9 mouse cellular contexts compared by ENCODE assay signal in genomic region chr9:77381565-77381964, GRCm38 (mm10). TPM values are rescaled to one million over a fixed set of nuclear protein-coding genes. Genes with fewer than 3 reads are reported as not detected.
DNase-seq lines count a peak whose midpoint lies in the region; ATAC-seq and TF ChIP-seq lines count a peak whose summit lies in the region.
"Had no signal": no experiment of that assay in that cellular context is flagged by ENCODE, and none has a peak within 500 bp of the region (broad histone marks: within the 10 kb centered on the region; RNA-seq: fewer than 3 reads in every experiment).

No protein-coding gene starts in this region.

- H3K27me3 ChIP-seq in thymus, adult 2 months (ENCODE audit: control insufficient read depth, insufficient read depth, low read length) = no peaks in the 10 kb centered on the region
- H3K27me3 ChIP-seq in forebrain, embryonic 14.5 days (replicated peaks; ENCODE audit: control insufficient read depth, insufficient read depth, low read length) = no peaks in the 10 kb centered on the region
- no peaks in the 10 kb centered on the region for H3K27me3 ChIP-seq in liver, postnatal 0 days (ENCODE audit: insufficient read depth, low read length)
- H3K27me3 ChIP-seq: heart, embryonic 15.5 days had no signal

- H3K4me3 ChIP-seq in thymus, adult 2 months (ENCODE audit: control insufficient read depth, insufficient read depth, low read length) = no peak overlapping the region
- H3K4me3 ChIP-seq in forebrain, embryonic 14.5 days (ENCODE audit: low read depth, low read length) = no peak overlapping the region
- no peak overlapping the region for H3K4me3 ChIP-seq in liver, postnatal 0 days (ENCODE audit: low read depth, low read length)
- H3K4me3 ChIP-seq: heart, embryonic 15.5 days had no signal

- no peak overlapping the region for H3K4me2 ChIP-seq in forebrain, embryonic 14.5 days (ENCODE audit: low read length)
- H3K4me2 ChIP-seq in liver, postnatal 0 days (ENCODE audit: low read depth, low read length) = no peak overlapping the region
- H3K4me2 ChIP-seq: heart, embryonic 15.5 days had no signal

- WGBS in thymus, adult 2 months = 19% methylated on average over 5 of the region's 5 CpGs
- 12% methylated on average over 5 of the region's 5 CpGs for WGBS in forebrain, embryonic 14.5 days
- 12% methylated on average over 5 of the region's 5 CpGs for WGBS in liver, postnatal 0 days (ENCODE audit: insufficient replicate concordance)

- H3K36me3 ChIP-seq in thymus, adult 2 months (ENCODE audit: control insufficient read depth, insufficient read depth, low read length) = no peaks in the 10 kb centered on the region
- no peaks in the 10 kb centered on the region for H3K36me3 ChIP-seq in forebrain, embryonic 14.5 days (ENCODE audit: control insufficient read depth, insufficient read depth, low read length)
- H3K36me3 ChIP-seq in liver, postnatal 0 days (replicated peaks; ENCODE audit: insufficient read depth, low read length) = no peaks in the 10 kb centered on the region
- H3K36me3 ChIP-seq: heart, embryonic 15.5 days had no signal

- peak; percentile 53; the same call in 1 of the 2 replicates for ATAC-seq in forebrain, embryonic 14.5 days
- ATAC-seq in liver, postnatal 0 days = no peak
- ATAC-seq in activated CD4-positive, CD25-positive, alpha-beta regulatory T cell, adult 4 months = no peak

- no peak for TF ChIP-seq EP300 in liver, postnatal 0 days (IDR thresholded peaks at IDR 0.05; ENCODE audit: low read depth)

- TF ChIP-seq CTCF in thymus, adult 2 months (IDR thresholded peaks at IDR 0.05; ENCODE audit: borderline replicate concordance, control insufficient read depth, extremely low read depth, insufficient read depth, low read length, poor library complexity) = peak; percentile 67; the same call in 1 of the 2 replicates
- peak; percentile 94 for TF ChIP-seq CTCF in brain, embryonic 14.5 days (IDR thresholded peaks at IDR 0.05; ENCODE audit: borderline replicate concordance, extremely low read depth, insufficient read depth, insufficient read length)
- peak; percentile 84 for TF ChIP-seq CTCF in liver, postnatal 0 days (IDR thresholded peaks at IDR 0.05; ENCODE audit: low read depth)

- no peak overlapping the region for H3K9ac ChIP-seq in forebrain, embryonic 14.5 days (ENCODE audit: low read length)
- H3K9ac ChIP-seq in liver, postnatal 0 days (replicated peaks) = no peak overlapping the region
- H3K9ac ChIP-seq: heart, embryonic 15.5 days had no signal

- no peak overlapping the region for H3K27ac ChIP-seq in thymus, adult 2 months (ENCODE audit: control insufficient read depth, insufficient read depth, low read length)
- no peak overlapping the region for H3K27ac ChIP-seq in forebrain, embryonic 14.5 days (ENCODE audit: low read depth, low read length)
- no peak overlapping the region for H3K27ac ChIP-seq in liver, postnatal 0 days (ENCODE audit: low read depth)
- H3K27ac ChIP-seq: heart, embryonic 15.5 days had no signal

- no peaks in the 10 kb centered on the region for H3K4me1 ChIP-seq in thymus, adult 2 months (replicated peaks; ENCODE audit: control insufficient read depth, insufficient read depth, low read length)
- no peaks in the 10 kb centered on the region for H3K4me1 ChIP-seq in forebrain, embryonic 14.5 days (ENCODE audit: control insufficient read depth, insufficient read depth, low read length)
- H3K4me1 ChIP-seq in liver, postnatal 0 days (ENCODE audit: insufficient read depth) = no peaks in the 10 kb centered on the region

- peak; percentile 61 for DNase-seq in thymus, adult 2 months
- DNase-seq in thymus, adult 18-20 months = no peak
- peak; percentile 69 for DNase-seq in brain, embryonic 14.5 days (ENCODE audit: low read depth)
- peak; percentile 68 for DNase-seq in forebrain, embryonic 14.5 days (ENCODE audit: low spot score)
- DNase-seq in kidney, postnatal 14 days = peak; percentile 80
- peak; percentile 69 for DNase-seq in liver, postnatal 0 days
- peak; percentile 75 for DNase-seq in right cerebral cortex, adult 18-20 months

- H3K9me3 ChIP-seq in forebrain, embryonic 14.5 days (replicated peaks; ENCODE audit: control insufficient read depth, low read length) = no peaks in the 10 kb centered on the region
- no peaks in the 10 kb centered on the region for H3K9me3 ChIP-seq in liver, postnatal 0 days (ENCODE audit: low read length)
- H3K9me3 ChIP-seq: heart, embryonic 15.5 days had no signal

- TF ChIP-seq POLR2A in thymus, adult 2 months (IDR thresholded peaks at IDR 0.05; ENCODE audit: control insufficient read depth, extremely low read depth, insufficient read depth, low read length, poor library complexity) = no peak
- TF ChIP-seq POLR2A in brain, embryonic 14.5 days (IDR thresholded peaks at IDR 0.05; ENCODE audit: borderline replicate concordance, extremely low read depth, insufficient read depth, insufficient read length, poor library complexity, severe bottlenecking) = no peak

RNA-seq across cellular contexts. Expression of gene Mlip, which starts 28.8 kb away (rescaled TPM):
- 0.87 and 2.3 TPM in 2 replicates for polyA plus RNA-seq in thymus, adult 2 months (2012; rRNA removed)
- polyA plus RNA-seq in brain, embryonic 14.5 days (2012; rRNA removed) = 1.4 and 1.8 TPM in 2 replicates
- 1.3 and 2.0 TPM in 2 replicates for polyA plus RNA-seq in forebrain, embryonic 14.5 days (2014; fragmentation: Nextera tagmentation; extraction: Ambion mirVana)
- 0.43 TPM in 1 of 2 replicates, not detected in the other for polyA plus RNA-seq in liver, postnatal 0 days (2015; fragmentation: Nextera tagmentation; extraction: Ambion mirVana)
- under 1 TPM in 1 of 2 experiments, not detected in 1; 0.15 TPM for polyA plus RNA-seq in activated CD4-positive, CD25-positive, alpha-beta regulatory T cell, adult 4 months (2017; shearing (Covaris generic))

Comparison
In these comparisons a context has a peak if more than half of its experiments do, and no peak if none do; other contexts are left out.
1. DNase-seq: peak in thymus, adult 2 months (single experiment), brain, embryonic 14.5 days (single experiment), forebrain, embryonic 14.5 days (single experiment), kidney, postnatal 14 days (single experiment), liver, postnatal 0 days (single experiment) and right cerebral cortex, adult 18-20 months (single experiment); none in thymus, adult 18-20 months (0 of 2).
2. Peak in every context shown above with its lines, with median percentiles within 50 percentile points of each other: CTCF ChIP-seq.